Mouse (Mus musculus) B cell, adult 2 months (primary cell): ENCODE measurements around the gene Cpne4.
A peak's percentile ranks its signal among the peaks of the same experiment; 100 is the strongest.

Experiments
- DNase-seq, 2 experiments: peaks; one replicate each; pipeline ENCODE4 v3.0.0; 2022

The Cpne4 gene

GRCm38 (mm10) chr9:105053147-105053557 is 506.1 kb downstream of the Cpne4 start, which contains the start of gene Mrpl3:
Mrpl3 (plus strand) TSS chr9:105053239.
- DNase-seq = peak; percentile 92

DNA sequence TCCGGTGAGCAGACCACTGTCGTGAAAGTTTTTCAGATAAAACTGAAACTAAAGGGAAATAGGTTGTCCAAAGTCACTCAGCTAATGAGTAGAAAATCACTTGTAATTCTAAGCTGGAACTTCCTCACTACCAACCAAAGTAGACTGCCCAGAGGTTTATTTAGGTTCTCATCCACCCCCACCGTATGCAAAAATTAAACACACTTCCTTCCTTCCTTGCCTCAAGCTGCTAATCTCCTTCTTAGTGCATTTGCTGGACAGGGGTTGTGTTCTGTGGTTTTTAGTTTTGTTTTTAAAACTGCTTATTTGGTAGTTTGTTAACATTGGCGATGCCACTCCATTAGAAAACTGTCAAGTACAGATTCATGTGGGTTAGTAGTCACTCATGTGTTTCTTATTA is 506.7 kb downstream of the Cpne4 start:
- peak in 1 of 2 experiments; percentile 7 for DNase-seq

GRCm38 (mm10) chr9:105069106-105069505 is 522.0 kb downstream of the Cpne4 start:
- DNase-seq = no peak

DNA sequence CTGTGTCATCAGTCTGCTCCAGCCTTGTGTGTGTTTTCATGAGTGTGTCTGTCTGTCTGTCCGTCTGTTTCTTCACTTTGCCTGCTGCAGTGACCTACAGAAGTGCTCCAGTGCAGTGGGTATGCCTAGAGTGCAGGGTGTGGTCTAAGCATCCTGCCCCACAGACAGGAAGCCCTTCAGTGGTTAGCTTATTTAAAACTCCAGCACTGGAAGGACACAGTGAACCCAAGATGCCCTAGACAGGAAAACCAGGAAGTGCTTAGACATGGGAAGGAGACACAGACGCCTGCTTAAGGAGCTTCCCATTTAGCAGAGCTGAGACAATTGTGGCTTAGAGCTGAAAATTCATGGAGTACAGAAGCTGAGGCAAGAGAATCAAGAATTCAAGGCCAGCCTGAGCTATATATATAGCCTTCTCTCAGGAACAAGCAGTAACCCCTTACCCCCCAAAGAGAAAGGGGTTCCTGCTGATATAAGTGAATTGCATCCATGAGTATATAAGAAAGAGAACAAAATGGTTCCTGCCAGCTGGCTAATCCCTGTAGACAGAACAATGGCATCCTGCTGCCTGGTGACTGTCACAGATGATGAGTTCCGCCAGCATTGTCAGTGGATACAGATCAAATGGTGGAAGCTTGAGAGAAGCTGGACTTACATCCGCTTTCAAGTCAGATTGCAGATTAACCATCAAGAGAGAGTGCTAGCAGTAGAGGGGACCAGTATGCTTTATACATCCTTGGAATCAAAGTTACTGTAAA is 526.1 kb downstream of the Cpne4 start:
- no peak for DNase-seq

- DNase-seq = no peak
Measured at GRCm38 (mm10) chr9:105074851-105075250, 527.8 kb downstream of the Cpne4 start.

DNA sequence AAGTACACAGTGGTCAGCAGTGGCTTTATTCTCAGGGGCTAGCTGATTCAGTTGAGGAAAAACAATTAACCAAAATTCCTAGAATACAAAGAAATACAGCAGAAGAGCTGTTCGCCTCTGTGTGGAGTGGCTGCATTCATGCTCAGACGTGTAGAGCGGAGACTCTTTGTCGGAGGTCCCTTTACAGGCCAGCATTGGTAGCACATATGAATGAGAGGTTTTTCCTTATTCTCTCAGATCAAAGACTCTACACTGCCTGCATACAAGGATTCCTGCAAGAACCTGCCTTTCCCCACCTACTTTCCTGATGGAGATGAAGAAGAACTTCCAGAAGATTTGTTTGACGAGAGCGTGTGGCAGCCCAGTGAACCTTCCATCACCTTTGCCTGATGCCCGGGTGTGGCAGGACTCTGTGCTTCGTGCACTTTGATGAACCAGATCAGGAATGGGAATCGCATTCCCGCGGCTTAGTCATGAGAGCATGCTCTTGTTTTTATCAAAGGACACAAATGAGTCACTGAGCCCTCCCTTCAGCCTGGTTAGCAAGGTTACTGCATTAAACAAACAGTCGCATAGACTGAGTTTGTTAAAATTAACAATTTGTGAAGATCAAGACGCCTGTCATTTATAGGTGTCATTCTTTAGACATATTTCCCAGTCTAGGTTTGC is 529.8 kb downstream of the Cpne4 start:
- no peak for DNase-seq

DNA sequence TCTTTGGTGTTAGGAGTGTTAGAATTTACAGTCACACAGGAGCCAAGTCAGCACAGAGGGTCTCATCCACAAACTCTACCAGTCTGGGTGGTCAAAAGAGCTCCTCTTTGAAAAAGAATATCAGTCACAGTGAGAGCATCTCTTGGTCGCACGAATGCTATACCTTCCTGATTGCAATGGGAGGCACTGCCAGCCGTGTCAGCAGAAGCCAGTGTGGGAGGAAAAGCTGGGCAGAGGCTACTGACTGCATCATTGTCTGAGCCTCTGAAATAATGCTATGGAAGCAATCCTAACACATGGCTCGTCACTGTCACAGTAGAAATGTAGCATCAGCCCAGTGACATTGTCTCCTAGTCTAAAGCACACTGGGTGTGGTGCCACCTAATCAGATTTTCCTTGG is 531.4 kb downstream of the Cpne4 start:
- no peak for DNase-seq

- DNase-seq = no peak
Measured at GRCm38 (mm10) chr9:105080246-105080645, 533.2 kb downstream of the Cpne4 start.
